Mouse (Mus musculus): Measurements from ENCODE around the gene Siah2. TPM values are rescaled to one million over a fixed set of nuclear protein-coding genes. Genes with fewer than 3 reads are reported as not detected.
A peak's percentile ranks its signal among the peaks of the same experiment; 100 is the strongest.

Gene Siah2
- polyA plus RNA-seq, 1 experiment = 18.4 TPM

DNA sequence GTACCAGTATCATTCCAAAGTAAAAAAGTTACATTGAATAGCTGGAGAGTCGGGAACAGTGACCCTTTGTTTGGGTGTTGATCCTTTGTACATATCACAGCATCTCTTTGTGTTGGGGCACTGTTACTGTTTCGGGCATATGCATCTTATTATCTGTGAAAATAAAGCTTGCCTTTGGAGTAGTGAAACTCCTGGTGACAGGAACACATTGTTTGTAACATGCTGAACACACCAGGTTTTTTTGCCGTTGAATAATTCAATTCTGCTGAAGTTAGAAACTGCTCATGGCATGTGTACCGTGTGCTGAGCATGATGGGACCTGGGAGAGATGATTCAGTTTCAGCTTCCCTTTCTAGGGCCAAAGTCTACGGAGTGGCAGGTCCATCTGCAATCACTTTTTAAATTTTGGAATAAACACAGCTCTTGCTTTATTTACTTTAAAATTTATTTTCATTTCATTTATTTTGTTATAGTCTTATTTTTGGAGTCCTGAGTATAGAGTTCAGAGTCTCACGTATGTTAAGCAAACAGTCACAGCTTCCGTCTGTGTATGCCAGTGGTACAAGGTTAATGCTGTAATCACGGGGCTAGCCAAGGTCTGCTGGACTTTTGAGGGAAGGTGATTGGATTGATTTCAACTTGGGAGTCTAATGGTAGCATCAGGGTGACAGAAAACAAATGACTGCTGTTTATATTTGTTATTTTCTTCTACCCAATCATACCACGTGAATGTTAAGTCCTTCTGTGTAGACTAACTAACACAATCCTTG, 27.4 kb upstream of the Siah2 start:
- H3ac ChIP-seq (ENCODE audit: control insufficient read depth, insufficient read length, low read depth) = no peak overlapping the region
- no peaks in the 10 kb centered on the region for H3K79me3 ChIP-seq (ENCODE audit: low read depth)
- H3K27me3 ChIP-seq (ENCODE audit: control insufficient read depth, insufficient read depth, insufficient read length) = no peaks in the 10 kb centered on the region
- no peak overlapping the region for H3K4me3 ChIP-seq (ENCODE audit: insufficient read depth, poor library complexity, severe bottlenecking)
- no peaks in the 10 kb centered on the region for H3K79me2 ChIP-seq (ENCODE audit: control insufficient read depth, insufficient read depth)
- no peaks in the 10 kb centered on the region for H3K36me3 ChIP-seq (ENCODE audit: control insufficient read depth, insufficient read depth)
- TF ChIP-seq CEBPB (IDR thresholded peaks at IDR 0.05; ENCODE audit: low read depth) (no peak), FOSL1 (IDR thresholded peaks at IDR 0.05; ENCODE audit: insufficient read depth, low read length, poor library complexity, severe bottlenecking) (no peak), MYOG (IDR thresholded peaks at IDR 0.05; ENCODE audit: control insufficient read depth, extremely low read depth, insufficient read length) (no peak), MYOD1 (IDR thresholded peaks at IDR 0.05; ENCODE audit: control insufficient read depth, insufficient read length, low read depth) (no peak), CTCF (IDR thresholded peaks at IDR 0.05; ENCODE audit: control insufficient read depth, insufficient read depth, insufficient read length) (no peak), MAX (IDR thresholded peaks at IDR 0.05) (no peak), USF1 (IDR thresholded peaks at IDR 0.05; ENCODE audit: low read depth) (no peak)

DNA sequence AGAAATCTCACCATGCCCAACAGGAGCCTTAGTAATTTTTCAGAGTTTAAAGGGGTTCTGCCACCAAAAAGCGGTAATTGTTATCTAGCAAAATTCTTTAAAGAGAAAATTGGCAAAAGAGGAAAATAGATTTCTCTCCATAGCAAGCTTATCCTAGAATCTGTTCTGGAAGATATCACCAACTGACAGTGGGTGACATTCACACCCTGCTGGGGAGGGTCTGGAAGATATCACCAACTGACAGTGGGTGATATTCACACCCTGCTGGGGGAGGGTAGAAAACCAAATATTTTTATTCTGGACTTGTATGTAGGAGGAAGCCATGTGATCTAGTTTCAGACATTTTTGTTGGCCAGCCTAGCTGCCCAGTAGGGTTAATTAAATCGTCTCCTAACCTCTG, 24.5 kb upstream of the Siah2 start:
- TF ChIP-seq MYOG (IDR thresholded peaks at IDR 0.05; ENCODE audit: control insufficient read depth, extremely low read depth, insufficient read length) (no peak), MAX (IDR thresholded peaks at IDR 0.05) (no peak), USF1 (IDR thresholded peaks at IDR 0.05; ENCODE audit: low read depth) (no peak), FOSL1 (IDR thresholded peaks at IDR 0.05; ENCODE audit: insufficient read depth, low read length, poor library complexity, severe bottlenecking) (no peak), CEBPB (IDR thresholded peaks at IDR 0.05; ENCODE audit: low read depth) (no peak), MYOD1 (IDR thresholded peaks at IDR 0.05; ENCODE audit: control insufficient read depth, insufficient read length, low read depth) (no peak), CTCF (IDR thresholded peaks at IDR 0.05; ENCODE audit: control insufficient read depth, insufficient read depth, insufficient read length) (no peak)
- no peaks in the 10 kb centered on the region for H3K79me3 ChIP-seq (ENCODE audit: low read depth)

DNA sequence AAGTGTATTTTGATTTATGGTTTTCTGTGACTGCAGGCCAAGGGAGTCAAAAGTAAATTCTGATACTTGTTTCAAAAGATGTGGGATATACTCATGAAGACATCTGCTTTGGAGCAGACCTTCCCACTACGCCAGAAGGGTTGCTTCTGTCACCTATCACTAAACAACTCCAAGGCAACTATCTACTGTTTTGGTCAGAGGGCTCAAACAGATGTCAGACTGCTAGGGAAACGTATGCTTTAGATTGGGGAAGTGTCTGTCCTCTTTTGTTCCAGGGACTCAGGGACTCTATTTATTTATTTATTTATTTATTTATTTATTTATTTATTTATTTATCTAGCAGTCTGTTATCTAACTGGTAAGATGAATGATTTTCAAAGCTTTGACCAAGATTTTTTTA, 22.6 kb upstream of the Siah2 start:
- no peaks in the 10 kb centered on the region for H3K79me2 ChIP-seq (ENCODE audit: control insufficient read depth, insufficient read depth)
- no peaks in the 10 kb centered on the region for H3K79me3 ChIP-seq (ENCODE audit: low read depth)
- no peaks in the 10 kb centered on the region for H3K36me3 ChIP-seq (ENCODE audit: control insufficient read depth, insufficient read depth)
- no peak overlapping the region for H3ac ChIP-seq (ENCODE audit: control insufficient read depth, insufficient read length, low read depth)
- TF ChIP-seq MAX (IDR thresholded peaks at IDR 0.05) (no peak), CEBPB (IDR thresholded peaks at IDR 0.05; ENCODE audit: low read depth) (no peak), MYOD1 (IDR thresholded peaks at IDR 0.05; ENCODE audit: control insufficient read depth, insufficient read length, low read depth) (no peak), MYOG (IDR thresholded peaks at IDR 0.05; ENCODE audit: control insufficient read depth, extremely low read depth, insufficient read length) (no peak), FOSL1 (IDR thresholded peaks at IDR 0.05; ENCODE audit: insufficient read depth, low read length, poor library complexity, severe bottlenecking) (no peak), CTCF (IDR thresholded peaks at IDR 0.05; ENCODE audit: control insufficient read depth, insufficient read depth, insufficient read length) (no peak)
- H3K4me3 ChIP-seq (ENCODE audit: insufficient read depth, poor library complexity, severe bottlenecking) = no peak overlapping the region
- H3K27me3 ChIP-seq (ENCODE audit: control insufficient read depth, insufficient read depth, insufficient read length) = no peaks in the 10 kb centered on the region

More for the DNA sequence above, 24.5 kb upstream of the Siah2 start:
- H3K27me3 ChIP-seq (ENCODE audit: control insufficient read depth, insufficient read depth, insufficient read length) = no peaks in the 10 kb centered on the region
- H3K79me2 ChIP-seq (ENCODE audit: control insufficient read depth, insufficient read depth) = no peaks in the 10 kb centered on the region
- no peaks in the 10 kb centered on the region for H3K36me3 ChIP-seq (ENCODE audit: control insufficient read depth, insufficient read depth)
- no peak overlapping the region for H3K4me3 ChIP-seq (ENCODE audit: insufficient read depth, poor library complexity, severe bottlenecking)
- no peak overlapping the region for H3ac ChIP-seq (ENCODE audit: control insufficient read depth, insufficient read length, low read depth)

DNA sequence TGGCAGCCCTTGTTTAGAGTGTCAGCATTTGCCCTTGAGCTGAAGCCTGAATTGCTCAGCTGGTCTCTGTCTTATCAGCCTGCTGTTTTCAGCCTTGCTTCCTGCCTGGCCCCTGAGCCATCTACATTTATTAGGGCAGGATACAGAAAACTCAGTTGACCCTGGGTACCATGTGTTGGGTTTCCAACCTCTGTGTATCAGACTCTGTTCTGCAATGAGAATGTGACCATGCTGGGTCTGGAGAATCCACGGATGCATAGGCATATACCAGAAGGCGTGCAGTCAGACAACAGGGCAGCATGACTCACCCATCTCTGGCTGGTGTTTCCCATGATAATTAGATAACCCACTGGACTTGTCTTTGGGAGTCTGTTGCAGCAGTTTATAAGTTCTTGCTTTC, 21.8 kb upstream of the Siah2 start:
- Histone ChIP-seq H3K36me3 (ENCODE audit: control insufficient read depth, insufficient read depth) (no peaks in the 10 kb centered on the region), H3ac (ENCODE audit: control insufficient read depth, insufficient read length, low read depth) (no peak overlapping the region), H3K27me3 (ENCODE audit: control insufficient read depth, insufficient read depth, insufficient read length) (no peaks in the 10 kb centered on the region), H3K79me2 (ENCODE audit: control insufficient read depth, insufficient read depth) (no peaks in the 10 kb centered on the region), H3K4me3 (ENCODE audit: insufficient read depth, poor library complexity, severe bottlenecking) (no peak overlapping the region), H3K79me3 (ENCODE audit: low read depth) (no peaks in the 10 kb centered on the region)
- TF ChIP-seq CEBPB (IDR thresholded peaks at IDR 0.05; ENCODE audit: low read depth) (no peak), MYOD1 (IDR thresholded peaks at IDR 0.05; ENCODE audit: control insufficient read depth, insufficient read length, low read depth) (peak; percentile 12), FOSL1 (IDR thresholded peaks at IDR 0.05; ENCODE audit: insufficient read depth, low read length, poor library complexity, severe bottlenecking) (peak; percentile 23)

DNA sequence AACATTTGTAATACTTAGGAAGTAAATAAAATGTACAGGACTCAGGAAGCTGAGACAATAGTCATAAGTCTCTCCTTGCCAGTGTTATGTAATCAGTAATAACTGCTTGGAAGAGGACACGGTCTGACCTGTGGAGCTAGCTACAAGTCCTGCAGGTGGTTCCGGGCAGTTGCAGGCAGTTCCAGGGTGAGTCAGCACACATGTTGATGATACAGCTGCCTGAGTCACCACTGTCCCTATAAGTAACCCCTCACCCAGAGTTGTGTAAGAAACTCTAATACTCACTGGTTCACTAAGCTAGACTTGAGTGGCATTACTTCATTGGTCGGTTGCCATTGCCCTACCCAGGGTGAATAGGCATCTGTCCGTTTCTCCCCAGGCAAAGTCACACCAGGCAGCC, 21.0 kb upstream of the Siah2 start:
- Histone ChIP-seq H3K79me2 (ENCODE audit: control insufficient read depth, insufficient read depth) (no peaks in the 10 kb centered on the region), H3K27me3 (ENCODE audit: control insufficient read depth, insufficient read depth, insufficient read length) (no peaks in the 10 kb centered on the region), H3ac (ENCODE audit: control insufficient read depth, insufficient read length, low read depth) (no peak overlapping the region), H3K79me3 (ENCODE audit: low read depth) (no peaks in the 10 kb centered on the region), H3K36me3 (ENCODE audit: control insufficient read depth, insufficient read depth) (no peaks in the 10 kb centered on the region), H3K4me3 (ENCODE audit: insufficient read depth, poor library complexity, severe bottlenecking) (no peak overlapping the region)
- TF ChIP-seq MYOD1 (IDR thresholded peaks at IDR 0.05; ENCODE audit: control insufficient read depth, insufficient read length, low read depth) (peak; percentile 19), USF1 (IDR thresholded peaks at IDR 0.05; ENCODE audit: low read depth) (no peak)

DNA sequence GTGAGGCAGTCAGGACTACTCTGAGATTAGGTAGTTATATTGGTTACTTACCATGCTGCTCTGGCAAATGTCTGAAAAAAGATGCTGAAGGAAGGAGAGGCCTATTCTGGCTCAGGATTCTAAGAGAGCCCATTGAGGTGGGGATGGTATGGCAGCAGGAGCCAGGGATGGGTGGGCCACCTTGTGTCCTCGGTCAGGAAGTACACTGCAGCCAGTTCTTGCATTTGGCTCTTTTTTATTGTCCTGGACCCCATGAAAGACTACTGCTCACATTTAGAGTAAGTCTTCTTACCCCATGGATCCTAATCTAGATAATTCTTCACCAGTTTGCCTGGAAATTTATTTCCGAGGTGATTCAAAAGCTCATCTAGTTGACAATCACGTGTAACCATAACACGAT, 12.3 kb upstream of the Siah2 start:
- H3K4me3 ChIP-seq (ENCODE audit: insufficient read depth, poor library complexity, severe bottlenecking) = no peak overlapping the region
- H3ac ChIP-seq (ENCODE audit: control insufficient read depth, insufficient read length, low read depth) = no peak overlapping the region

More for the DNA sequence above, 12.3 kb upstream of the Siah2 start:
- H3K79me2 ChIP-seq (ENCODE audit: control insufficient read depth, insufficient read depth) = no peaks in the 10 kb centered on the region
- no peaks in the 10 kb centered on the region for H3K27me3 ChIP-seq (ENCODE audit: control insufficient read depth, insufficient read depth, insufficient read length)
- H3K36me3 ChIP-seq (ENCODE audit: control insufficient read depth, insufficient read depth) = no peaks in the 10 kb centered on the region
- no peaks in the 10 kb centered on the region for H3K79me3 ChIP-seq (ENCODE audit: low read depth)
- no peak for TF ChIP-seq CTCF (IDR thresholded peaks at IDR 0.05; ENCODE audit: control insufficient read depth, insufficient read depth, insufficient read length)
- no peak for TF ChIP-seq FOSL1 (IDR thresholded peaks at IDR 0.05; ENCODE audit: insufficient read depth, low read length, poor library complexity, severe bottlenecking)
- TF ChIP-seq MYOD1 (IDR thresholded peaks at IDR 0.05; ENCODE audit: control insufficient read depth, insufficient read length, low read depth) = no peak
- TF ChIP-seq CEBPB (IDR thresholded peaks at IDR 0.05; ENCODE audit: low read depth) = no peak
- TF ChIP-seq MYOG (IDR thresholded peaks at IDR 0.05; ENCODE audit: control insufficient read depth, extremely low read depth, insufficient read length) = no peak
